Mouse (Mus musculus) gastrocnemius, adult 8-10 months (tissue): Measurements from ENCODE around the gene Tnn. TPM values are rescaled to one million over a fixed set of nuclear protein-coding genes. Genes with fewer than 3 reads are reported as not detected.
A peak's percentile ranks its signal among the peaks of the same experiment; 100 is the strongest.

Source experiments
- DNase-seq, 2 experiments: peaks; one replicate each; pipeline ENCODE4 v3.0.0; 2022; ENCODE audit warnings: low spot score in 2 of 2
- total RNA-seq, 4 experiments: library from RNA; stranded (reverse); gene quantifications; 2 replicates each; pipeline ENCODE4 v1.2.4; 2022

The Tnn gene
- not detected for total RNA-seq

DNA sequence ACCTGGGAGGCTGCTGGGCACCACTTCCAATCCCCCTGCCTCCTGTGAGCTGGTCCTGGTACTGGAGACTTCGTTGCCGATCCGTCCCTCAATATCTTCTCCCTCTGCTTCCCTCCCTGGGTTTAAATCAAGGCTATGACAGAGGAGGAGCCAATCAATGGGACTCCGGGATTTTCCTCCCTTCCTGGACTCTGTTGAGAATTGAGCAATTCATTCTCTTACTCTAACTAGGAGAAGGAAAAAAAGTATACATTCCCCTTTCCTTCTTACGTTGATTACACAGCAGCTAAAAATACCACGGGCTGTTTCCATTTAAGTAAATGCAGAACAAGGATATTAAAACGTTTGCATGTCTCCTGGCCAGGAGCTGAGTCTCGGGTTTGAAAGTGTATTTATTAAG is at the start of gene Tnn:
Gene Tnn, minus strand, starts transcription at position 101 of the 400 bp plus-strand sequence.
- no peak for DNase-seq

DNA sequence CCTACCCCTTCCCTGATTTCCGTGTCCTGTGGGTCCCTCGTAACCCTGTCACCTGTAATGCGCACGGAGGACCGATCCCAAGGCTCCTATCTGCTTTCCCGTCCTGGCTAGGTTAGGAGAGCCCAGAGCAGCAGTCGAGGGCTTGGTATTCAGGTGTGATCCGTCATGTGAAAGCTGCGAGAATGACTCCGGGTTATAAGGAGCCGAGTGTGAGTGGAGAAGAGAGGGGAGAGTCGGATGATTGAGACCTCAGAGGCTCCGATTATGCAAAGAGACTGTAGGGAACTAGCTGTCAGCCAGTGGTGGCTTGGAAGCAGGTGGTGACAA is 41.9 kb upstream of the Tnn start:
- DNase-seq, result no peak

DNA sequence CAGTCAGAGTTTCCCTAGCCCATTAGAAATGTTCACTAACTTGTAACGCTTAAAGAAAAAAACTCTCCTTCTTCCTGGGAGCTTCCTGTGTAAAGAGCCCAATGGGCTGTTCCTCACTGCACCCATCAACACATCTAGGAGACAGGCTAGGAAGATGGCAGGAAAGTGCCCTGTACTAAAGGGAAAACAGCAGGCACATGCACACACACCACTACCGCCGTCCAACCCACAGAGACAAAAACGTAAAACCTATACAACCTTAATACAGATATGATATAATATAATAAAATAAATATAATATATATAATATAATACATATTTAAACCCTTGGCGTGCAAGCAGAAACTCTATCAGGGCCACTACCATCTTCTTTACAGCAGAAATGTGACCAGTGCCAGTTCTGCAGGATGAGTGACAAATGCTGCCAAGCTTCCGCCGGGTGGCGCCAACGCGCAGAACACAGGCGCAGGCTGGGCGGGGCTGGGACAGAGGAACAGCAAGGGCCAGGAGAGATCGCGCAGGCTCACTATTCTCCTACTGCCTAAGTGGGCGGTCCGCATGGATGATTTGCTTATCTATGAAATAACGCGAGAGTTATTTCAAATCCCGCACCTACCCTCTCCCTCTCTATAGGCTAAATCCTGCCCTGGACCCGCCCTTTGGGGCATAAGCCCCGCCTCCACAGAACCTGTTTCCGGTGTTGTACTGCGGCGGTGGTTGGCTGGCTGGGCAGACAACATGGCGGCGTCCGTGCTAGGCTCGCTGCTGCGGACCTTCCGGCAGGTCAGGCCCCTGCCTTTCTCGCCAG is 41.4 kb upstream of the Tnn start, which contains the start of gene Mrps14:
Gene Mrps14, plus strand, starts transcription at position 687 of the 808 bp plus-strand sequence.
- DNase-seq, result peak; percentile 97 to 98

DNA sequence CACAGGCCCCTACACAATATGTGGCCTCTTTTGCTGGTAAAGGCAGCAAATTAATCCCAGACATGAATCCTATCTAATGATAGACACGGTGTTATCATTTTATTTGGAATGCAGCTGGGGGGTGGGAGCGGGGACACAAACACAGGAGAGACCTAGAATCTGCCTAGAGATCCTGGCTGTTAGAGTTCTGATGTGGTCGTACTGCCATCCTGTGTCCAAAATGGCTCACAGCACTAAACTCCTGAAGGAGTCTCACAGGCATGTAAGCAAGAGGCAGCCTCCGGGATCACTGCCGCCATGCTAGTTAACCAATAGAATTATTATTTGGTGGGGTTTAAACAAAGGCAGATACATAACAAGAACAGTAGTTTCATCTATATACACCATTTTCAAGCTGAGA is 31.1 kb upstream of the Tnn start:
- DNase-seq, result no peak

DNA sequence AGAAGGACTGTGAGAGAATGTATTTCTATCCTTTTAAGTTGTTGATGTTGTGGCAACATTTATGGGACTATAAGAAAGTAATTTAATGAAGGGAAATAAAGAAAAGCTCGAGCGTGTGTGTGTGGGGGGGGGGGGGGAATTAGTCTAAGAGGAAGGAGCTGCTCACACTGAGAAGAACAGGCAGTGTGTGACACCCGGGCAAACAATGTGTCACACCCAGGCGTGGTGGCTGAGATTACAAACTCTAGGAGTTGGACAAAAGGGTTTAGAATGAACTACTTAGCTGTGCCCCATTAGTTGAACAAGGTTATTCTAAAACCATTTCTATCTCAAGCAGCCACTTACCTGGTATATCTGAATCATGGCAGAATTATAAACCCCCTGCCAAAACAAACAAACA is 27.8 kb upstream of the Tnn start:
- no peak for DNase-seq

DNA sequence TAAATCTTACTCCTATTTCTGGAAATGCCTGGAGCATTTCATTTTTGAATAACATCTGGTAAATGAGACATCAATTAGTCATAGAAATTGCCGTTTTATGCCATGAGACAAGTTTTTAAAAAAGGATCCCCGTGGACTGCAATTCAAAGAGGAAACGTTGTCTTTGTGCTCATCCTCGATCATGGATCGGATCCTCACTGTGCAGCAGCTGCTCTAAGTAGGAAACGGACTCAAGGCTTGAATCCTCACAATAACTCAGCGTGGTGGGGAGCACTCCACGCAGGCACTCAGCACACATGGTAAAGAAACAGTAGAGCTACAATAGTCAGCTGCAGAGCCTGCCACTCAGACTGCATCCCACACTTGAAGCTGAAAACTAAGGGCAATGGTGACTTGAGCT is 23.5 kb upstream of the Tnn start:
- no peak for DNase-seq

DNA sequence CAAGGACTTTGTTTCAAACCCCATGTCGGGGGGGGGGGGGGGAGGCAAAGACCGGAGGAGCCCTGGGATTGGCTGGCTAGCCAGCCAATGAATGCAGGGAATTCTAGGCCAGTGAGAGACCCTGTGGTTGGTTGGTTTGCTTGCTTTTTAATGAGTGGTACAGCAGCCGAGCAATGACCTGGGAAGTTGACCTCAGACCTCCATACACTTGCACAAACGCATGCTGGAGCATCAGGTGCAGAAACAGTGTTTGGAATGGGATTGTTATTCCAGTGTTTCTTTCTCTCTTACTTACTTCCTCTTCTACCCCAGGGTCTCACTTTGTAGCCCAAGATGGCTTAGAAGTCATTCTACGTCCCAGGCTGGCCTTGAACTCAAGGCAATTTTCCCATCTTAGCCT is 13.2 kb upstream of the Tnn start:
- no peak for DNase-seq

DNA sequence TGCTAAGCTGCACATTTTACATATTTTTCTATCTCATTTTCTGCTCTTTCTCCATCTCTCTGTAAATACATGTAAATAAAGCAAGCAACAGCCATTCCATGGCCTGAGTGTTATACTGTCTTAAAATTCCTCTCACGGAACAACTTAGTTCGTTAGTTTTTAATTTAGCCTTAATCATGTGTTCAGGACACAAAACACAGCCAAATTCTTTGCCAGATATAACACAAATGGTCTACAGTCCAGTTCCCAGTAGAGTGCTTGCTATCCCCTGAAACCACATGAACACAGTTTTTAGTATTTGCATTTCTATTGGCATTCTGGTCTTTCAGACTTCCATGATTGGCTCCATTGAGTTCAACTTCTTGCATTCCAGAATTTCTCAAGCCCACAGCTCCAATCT is 4.8 kb upstream of the Tnn start:
- DNase-seq, result no peak

DNA sequence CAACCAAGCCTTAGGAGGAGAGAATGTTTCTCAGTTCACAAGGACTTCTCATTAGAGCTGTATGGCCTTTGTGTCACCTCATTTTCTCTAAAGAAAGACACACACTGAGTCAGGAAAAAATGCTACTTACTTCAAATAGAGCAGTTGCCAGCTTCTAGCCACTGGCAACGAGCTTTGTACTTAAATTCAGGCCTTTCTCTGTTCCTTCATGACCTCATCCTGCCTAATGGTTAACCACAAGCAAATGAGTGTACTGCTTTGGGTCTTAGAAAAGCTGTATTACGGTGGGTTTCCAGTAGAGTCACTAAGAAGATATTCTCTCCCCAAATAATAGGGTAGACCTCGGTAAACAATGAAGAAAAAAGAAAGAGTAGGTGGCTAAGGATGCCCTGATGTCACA is 2.7 kb downstream of the Tnn start:
- no peak for DNase-seq

DNA sequence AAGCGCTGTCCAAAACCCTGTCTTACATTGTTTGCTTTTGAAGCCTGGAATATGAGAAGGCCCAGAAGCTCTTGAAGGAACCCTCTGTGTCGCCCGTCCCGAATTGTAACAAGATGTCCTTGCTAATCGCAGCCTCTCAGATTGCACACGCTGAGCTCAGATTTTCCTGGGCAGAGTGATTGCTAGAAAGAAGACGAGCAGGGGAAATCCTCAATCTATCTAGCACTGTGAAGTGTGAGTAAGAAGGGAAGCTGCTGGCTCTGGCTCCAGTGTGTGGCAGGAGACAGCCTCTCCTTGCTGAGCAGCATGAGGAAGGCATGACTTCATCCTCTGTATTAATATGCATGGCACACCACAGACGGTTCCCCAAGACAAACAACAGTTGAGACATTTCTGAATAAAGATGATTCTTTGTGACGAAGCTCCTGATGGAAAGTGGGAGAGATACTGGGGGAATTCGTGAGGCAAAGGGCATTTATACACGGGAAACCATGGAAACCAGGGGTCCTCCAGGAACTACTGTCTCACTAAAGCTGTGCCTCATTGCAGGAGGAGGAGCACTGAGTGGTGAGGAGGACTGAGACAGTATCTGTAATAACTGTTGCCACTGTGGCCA is 4.0 kb downstream of the Tnn start:
- DNase-seq, result no peak

DNA sequence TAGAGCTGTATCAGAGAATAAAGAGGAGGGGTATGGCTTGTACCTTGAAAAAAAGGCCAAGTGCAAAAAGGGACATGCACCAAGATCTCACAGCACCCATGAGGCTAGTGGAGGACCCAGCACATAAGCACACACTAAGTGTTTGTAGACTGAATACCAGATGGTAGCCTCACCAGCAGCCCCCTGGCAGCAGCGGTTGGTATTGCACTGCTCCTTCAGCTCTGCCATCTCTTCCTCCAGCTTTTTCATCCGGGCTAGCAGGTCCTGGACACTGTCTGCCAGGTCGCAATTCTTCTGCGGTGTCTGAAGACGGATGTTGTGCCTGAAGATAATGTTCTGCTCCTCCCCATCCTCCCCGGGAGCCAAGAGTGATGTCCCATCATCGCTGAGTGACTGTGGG is 6.1 kb downstream of the Tnn start:
- no peak for DNase-seq

DNA sequence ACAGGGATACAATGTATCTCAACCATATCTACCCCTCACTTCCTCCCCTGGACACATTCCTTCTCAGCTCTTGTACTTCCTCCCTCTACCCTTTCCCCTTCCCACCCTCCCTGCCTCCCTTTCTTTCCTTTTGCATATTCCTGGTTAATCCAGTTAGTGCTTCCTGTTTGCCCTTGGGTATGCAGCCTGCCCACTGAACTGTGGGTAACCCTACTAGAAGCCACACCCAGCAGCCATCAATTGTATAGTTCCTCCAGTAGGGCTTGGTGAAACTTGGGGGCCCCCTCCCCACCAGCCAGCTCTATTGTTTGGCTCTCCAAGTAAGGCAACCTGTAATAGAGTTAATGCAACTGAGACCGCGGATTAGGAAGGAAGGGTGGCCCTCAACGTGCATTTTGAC is 7.8 kb downstream of the Tnn start:
- DNase-seq, result no peak

DNA sequence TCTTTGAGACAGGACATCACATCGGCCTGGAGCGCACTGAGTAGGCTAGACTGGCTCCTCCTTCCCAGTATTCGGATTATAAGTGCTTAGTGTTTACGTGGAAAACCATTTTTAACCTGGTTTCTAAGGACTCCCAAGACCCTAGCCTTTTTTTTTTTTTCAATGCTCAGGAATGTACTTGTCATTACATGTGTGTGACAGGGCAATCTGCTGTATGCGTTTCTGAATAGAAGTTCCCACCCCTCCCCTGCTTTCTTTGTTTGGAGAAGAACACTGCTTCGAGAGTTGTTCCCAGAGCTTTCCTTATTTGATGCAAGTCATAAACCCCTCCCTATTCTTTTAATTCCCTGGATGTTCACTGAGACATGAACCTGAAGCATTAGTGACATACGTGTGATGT is 9.0 kb downstream of the Tnn start:
- DNase-seq, result no peak

DNA sequence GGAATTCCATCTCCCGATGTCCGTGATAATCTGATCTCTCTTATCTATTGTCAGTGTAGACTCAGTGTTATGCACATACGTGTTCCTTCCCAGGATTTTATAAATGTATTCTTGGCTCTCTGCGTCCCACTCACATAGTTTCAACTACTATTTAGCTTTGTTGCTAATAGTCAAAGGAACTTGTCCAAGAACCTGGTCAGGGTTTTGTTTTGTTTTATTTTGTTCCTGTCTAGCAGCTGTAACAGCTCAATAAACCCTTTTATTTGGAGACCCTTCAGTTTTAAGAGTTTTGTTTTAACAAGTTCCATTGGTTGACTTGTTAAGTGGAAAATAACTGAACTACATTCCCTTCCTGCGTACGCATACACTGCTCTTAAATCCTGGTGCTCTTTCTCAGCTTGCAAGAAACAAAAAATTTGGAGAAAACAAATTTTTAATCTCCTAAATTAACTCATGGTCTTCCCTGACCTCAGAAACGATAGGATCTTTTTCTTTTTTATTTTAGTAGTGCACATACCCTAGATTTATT is 17.0 kb downstream of the Tnn start:
- DNase-seq, result no peak

DNA sequence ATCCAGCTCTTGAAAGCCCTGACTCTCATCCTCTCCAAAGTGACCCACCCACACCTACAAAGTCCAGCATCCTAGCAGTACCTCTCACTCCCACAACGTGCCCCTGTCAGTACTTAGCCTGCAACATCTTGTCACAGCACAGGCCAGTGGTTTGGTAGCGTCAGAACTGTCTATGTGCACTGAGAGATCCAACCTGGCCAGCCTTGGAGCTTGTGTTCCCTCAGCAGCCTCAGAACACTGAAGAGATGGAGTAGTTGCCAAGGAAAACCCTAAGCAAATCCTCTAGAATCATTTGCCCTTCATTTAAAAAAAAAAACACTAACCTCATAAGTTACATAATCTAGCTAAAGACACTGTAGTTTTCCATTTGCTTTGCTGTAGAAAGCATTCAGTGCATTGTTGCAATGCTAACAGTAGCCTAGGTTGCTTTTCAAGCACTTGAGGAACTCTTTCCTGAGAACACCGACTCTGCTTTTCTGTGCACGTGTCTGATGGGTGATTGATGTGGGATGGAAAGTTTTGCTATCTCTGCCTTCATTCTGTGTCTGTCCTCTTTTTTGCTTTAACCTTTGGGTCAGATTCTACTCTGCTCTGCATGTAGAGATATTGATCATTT is 19.8 kb downstream of the Tnn start:
- no peak for DNase-seq

DNA sequence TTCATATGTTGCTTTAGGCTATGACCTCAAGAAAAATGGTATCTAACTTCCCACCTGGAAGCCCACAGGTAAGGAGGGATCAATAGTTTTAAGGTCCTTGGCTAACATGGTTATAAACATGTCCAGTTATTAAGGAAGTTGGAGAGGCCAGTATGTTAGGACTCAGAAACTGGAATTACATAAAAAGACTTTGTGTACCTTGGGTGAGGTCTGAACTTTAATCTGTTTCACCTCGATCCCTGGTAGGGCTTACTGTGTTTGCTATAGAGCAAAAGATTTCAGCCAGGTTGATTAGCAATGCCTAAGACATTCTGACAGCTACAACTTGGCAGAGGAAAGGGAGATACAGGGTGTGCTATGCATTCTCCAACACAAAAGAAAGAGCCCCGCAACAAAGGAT is 29.4 kb downstream of the Tnn start:
- no peak for DNase-seq

DNA sequence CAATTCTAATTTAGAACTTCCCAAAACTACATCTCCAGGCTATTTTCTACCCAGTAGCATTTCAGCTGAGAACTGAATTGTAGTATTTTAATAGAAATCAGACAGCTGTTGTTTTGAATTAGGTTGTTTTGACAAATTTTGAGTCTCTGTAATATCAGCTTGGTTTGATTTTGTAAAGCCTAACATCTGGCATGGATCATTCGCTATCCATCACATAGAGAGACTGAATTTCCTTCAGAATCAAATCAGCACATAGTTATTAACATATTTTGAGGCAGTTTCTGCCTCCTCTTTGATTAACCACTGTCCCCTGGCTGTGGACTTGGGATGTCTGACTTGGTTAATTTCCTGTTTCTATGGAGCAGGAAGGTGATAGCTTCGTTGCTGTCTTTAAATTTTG is 44.8 kb downstream of the Tnn start:
- DNase-seq, result no peak

DNA sequence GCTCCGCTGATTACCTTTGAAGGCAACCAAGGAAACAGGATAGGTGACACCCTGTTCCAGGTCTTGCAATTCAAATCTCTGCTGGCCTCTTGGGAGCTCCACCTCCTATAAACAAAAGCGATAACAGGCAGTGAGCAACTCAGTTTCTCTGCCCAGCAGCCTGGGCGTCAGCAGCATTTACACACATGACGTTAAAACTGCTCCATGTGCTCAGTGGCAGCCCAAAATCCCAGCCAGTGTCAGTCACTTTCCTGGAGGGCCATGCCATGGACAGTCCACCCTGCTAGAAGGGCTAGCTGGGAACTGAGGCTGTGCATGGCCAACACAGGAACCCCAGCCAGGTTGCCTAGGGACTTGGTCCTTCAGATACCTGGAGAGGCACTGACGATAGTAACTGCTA is 48.0 kb downstream of the Tnn start:
- no peak for DNase-seq

DNA sequence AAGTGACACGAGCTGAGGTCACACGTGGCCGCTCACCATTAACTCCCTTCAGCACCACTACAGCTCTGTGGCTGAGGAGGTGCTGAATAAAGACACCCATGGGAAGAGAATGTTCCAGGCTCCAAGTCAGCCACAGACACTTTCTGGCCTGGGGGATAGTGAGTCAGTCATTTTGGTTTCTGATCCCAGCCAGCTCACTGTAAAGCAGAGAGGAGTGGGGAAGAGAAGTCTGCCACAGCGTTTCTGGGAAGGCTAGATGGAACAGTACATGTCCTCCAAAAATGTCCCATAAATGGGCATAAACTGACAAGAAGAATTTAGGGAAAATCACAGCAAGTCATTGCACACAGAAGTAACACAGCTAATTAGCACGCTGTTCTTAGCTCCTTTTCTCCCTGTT is 52.4 kb downstream of the Tnn start:
- DNase-seq, result no peak

DNA sequence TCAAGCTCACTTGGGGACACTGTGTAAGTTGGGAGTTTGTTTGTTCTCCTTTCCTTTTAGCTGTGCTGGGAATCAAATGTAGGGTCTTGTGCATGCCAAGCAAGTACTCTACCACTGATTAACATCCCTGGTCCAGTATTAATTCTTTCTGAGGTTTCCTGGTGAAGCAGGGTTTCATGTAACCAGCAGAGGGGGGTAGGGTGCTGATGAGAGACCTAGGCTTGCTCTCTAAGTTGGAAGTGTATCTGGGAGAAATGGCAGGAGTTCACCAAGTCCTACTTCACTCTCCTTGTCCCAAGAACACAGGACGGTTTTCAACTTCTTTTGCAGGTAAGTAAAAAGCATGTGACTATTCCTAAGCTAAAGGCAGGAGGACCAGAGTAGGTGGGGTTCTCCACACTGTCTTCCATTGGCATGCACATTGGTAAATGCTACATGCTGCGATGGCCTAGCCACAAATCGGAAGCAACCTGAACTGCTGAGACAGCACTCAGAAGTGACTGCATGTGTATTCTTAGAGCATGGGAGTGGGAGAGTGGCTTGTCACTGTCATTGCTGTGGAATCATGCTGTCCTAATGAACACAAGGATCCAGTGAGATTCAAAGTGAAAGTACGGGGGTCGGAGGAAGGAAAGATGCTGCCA is 53.6 kb downstream of the Tnn start:
- no peak for DNase-seq

DNA sequence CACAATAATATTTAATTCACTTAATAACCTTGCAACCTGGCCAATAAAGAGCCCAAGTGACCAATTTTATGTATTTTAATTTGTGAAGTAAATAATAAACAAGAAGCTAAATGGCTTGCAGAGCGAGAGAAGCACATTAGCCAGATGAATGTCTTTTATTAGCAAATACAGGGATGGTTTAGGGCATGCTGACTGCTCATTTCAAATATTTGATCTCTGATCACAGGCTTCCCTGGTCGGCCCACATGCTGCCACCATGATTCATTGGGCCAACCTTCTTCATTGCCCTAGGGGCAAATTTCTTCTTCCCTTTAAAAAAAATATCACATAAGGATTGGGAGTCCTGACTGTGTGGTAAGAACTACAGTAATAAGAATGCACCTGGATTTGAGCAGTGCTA is 66.7 kb downstream of the Tnn start:
- no peak for DNase-seq

DNA sequence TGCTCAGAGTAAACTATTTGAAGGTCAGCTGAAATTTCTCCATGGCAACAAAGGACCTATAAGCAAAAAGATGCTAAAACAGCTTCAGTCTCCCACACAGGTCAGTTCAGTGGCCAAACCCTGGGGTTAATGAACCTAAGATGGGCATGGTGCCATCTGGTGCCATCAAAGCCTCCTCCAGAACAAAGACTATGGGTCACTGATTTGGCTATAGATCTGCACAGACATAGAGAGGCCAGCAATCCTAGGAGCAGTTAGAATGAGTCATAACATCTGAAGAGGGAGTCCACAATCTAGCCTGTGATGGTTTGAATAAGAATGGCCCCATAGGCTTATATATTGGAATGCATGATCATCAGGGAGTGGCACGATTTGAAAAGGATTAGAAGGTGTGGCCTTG is 69.1 kb downstream of the Tnn start:
- DNase-seq, result no peak
